Mouse (Mus musculus): Measurements from ENCODE around the gene Zfhx3. TPM values are rescaled to one million over a fixed set of nuclear protein-coding genes. Genes with fewer than 3 reads are reported as not detected.
A peak's percentile ranks its signal among the peaks of the same experiment; 100 is the strongest.

Zfhx3 gene
- total and polyA plus RNA-seq, 2 experiments from 2014 or later = 9.6 to 13.8 TPM

- Histone ChIP-seq H3K4me3 (ENCODE audit: low read depth, low read length) (no peak overlapping the region), H3K9me3 (ENCODE audit: low read length) (peaks cover 11% of the 10 kb centered on the region; the same call in 1 of the 2 replicates), H3K27me3 (ENCODE audit: insufficient read depth, low read length) (peaks cover 10% of the 10 kb centered on the region; the same call in 1 of the 2 replicates), H3K36me3 (ENCODE audit: insufficient read depth) (peaks cover 12% of the 10 kb centered on the region; the same call in 1 of the 2 replicates), H3K4me2 (ENCODE audit: low read depth) (peak overlapping the region; percentile 28), H3K9ac (no peak overlapping the region), H3K27ac (ENCODE audit: low read depth, low read length) (no peak overlapping the region), H3K4me1 (ENCODE audit: insufficient read depth) (peaks cover 23% of the 10 kb centered on the region; the same call in 1 of the 2 replicates)
- DNase-seq (peak; percentile 36), ATAC-seq (no peak)
- 11% methylated on average over 10 of the region's 10 CpGs for WGBS
- no peak for TF ChIP-seq CTCF (IDR thresholded peaks at IDR 0.05; ENCODE audit: low read depth)
Measured at GRCm38 (mm10) chr8:108788762-108789157, 846.3 kb downstream of the Zfhx3 start.

- Histone ChIP-seq H3K4me1 (ENCODE audit: insufficient read depth) (peaks cover 23% of the 10 kb centered on the region; the same call in 1 of the 2 replicates), H3K36me3 (ENCODE audit: insufficient read depth) (peaks cover 20% of the 10 kb centered on the region; the same call in 1 of the 2 replicates), H3K9me3 (ENCODE audit: low read length) (peaks cover 11% of the 10 kb centered on the region; the same call in 1 of the 2 replicates), H3K27ac (ENCODE audit: low read depth, low read length) (no peak overlapping the region), H3K9ac (no peak overlapping the region), H3K4me2 (ENCODE audit: low read depth) (no peak overlapping the region), H3K4me3 (ENCODE audit: low read depth, low read length) (no peak overlapping the region), H3K27me3 (ENCODE audit: insufficient read depth, low read length) (peaks cover 10% of the 10 kb centered on the region; the same call in 1 of the 2 replicates)
- DNase-seq (peak; percentile 95), ATAC-seq (peak; percentile 90)
- TF ChIP-seq CTCF (IDR thresholded peaks at IDR 0.05; ENCODE audit: low read depth) = peak; percentile 92
- WGBS = 55% methylated on average over 14 of the region's 14 CpGs
Measured at GRCm38 (mm10) chr8:108790559-108791293, 848.3 kb downstream of the Zfhx3 start.

- WGBS = 99% methylated on average over 3 of the region's 3 CpGs
- DNase-seq = no peak
- peaks cover 22% of the 10 kb centered on the region; the same call in 1 of the 2 replicates for H3K36me3 ChIP-seq (ENCODE audit: insufficient read depth)
- H3K9me3 ChIP-seq (ENCODE audit: low read length) = peaks cover 11% of the 10 kb centered on the region; the same call in 1 of the 2 replicates
- 0 out of 2 replicates have a peak, but pooled peaks cover 1% of the 10 kb centered on the region for H3K4me1 ChIP-seq (ENCODE audit: insufficient read depth)
- H3K27me3 ChIP-seq (ENCODE audit: insufficient read depth, low read length) = no peaks in the 10 kb centered on the region
- no peak for TF ChIP-seq CTCF (IDR thresholded peaks at IDR 0.05; ENCODE audit: low read depth)
- no peak for ATAC-seq
- no peak overlapping the region for H3K4me3 ChIP-seq (ENCODE audit: low read depth, low read length)
- no peak overlapping the region for H3K4me2 ChIP-seq (ENCODE audit: low read depth)
- H3K9ac ChIP-seq = no peak overlapping the region
- H3K27ac ChIP-seq (ENCODE audit: low read depth, low read length) = no peak overlapping the region
Measured at GRCm38 (mm10) chr8:108796076-108796475, 853.6 kb downstream of the Zfhx3 start.

GRCm38 (mm10) chr8:108796882-108797281 is 854.4 kb downstream of the Zfhx3 start:
- Histone ChIP-seq H3K4me1 (ENCODE audit: insufficient read depth) (no peaks in the 10 kb centered on the region), H3K4me3 (ENCODE audit: low read depth, low read length) (no peak overlapping the region), H3K27me3 (ENCODE audit: insufficient read depth, low read length) (no peaks in the 10 kb centered on the region), H3K36me3 (ENCODE audit: insufficient read depth) (peaks cover 22% of the 10 kb centered on the region; the same call in 1 of the 2 replicates), H3K4me2 (ENCODE audit: low read depth) (no peak overlapping the region), H3K9me3 (ENCODE audit: low read length) (peaks cover 11% of the 10 kb centered on the region; the same call in 1 of the 2 replicates), H3K9ac (no peak overlapping the region), H3K27ac (ENCODE audit: low read depth, low read length) (no peak overlapping the region)
- TF ChIP-seq CTCF (IDR thresholded peaks at IDR 0.05; ENCODE audit: low read depth) = no peak
- DNase-seq (no peak), ATAC-seq (no peak)
- 91% methylated on average over 3 of the region's 3 CpGs for WGBS

- Histone ChIP-seq H3K4me2 (ENCODE audit: low read depth) (no peak overlapping the region), H3K9me3 (ENCODE audit: low read length) (peaks cover 4% of the 10 kb centered on the region; the same call in 1 of the 2 replicates), H3K36me3 (ENCODE audit: insufficient read depth) (peaks cover 16% of the 10 kb centered on the region; the same call in 1 of the 2 replicates), H3K27ac (ENCODE audit: low read depth, low read length) (no peak overlapping the region), H3K4me1 (ENCODE audit: insufficient read depth) (no peaks in the 10 kb centered on the region), H3K9ac (no peak overlapping the region), H3K27me3 (ENCODE audit: insufficient read depth, low read length) (no peaks in the 10 kb centered on the region), H3K4me3 (ENCODE audit: low read depth, low read length) (no peak overlapping the region)
- DNase-seq = peak; percentile 55
- peak; percentile 25; the same call in 1 of the 2 replicates for ATAC-seq
- 36% methylated on average over 12 of the region's 12 CpGs for WGBS
- no peak for TF ChIP-seq CTCF (IDR thresholded peaks at IDR 0.05; ENCODE audit: low read depth)
Measured at GRCm38 (mm10) chr8:108798012-108798411, 855.6 kb downstream of the Zfhx3 start.

GRCm38 (mm10) chr8:108799250-108799649 is 856.8 kb downstream of the Zfhx3 start:
- WGBS = 94% methylated on average over 6 of the region's 6 CpGs
- H3K36me3 ChIP-seq (ENCODE audit: insufficient read depth) = peaks cover 7% of the 10 kb centered on the region; the same call in 1 of the 2 replicates
- DNase-seq = no peak
- no peak for TF ChIP-seq CTCF (IDR thresholded peaks at IDR 0.05; ENCODE audit: low read depth)
- ATAC-seq = no peak
- no peak overlapping the region for H3K4me3 ChIP-seq (ENCODE audit: low read depth, low read length)
- H3K27me3 ChIP-seq (ENCODE audit: insufficient read depth, low read length) = no peaks in the 10 kb centered on the region
- H3K4me1 ChIP-seq (ENCODE audit: insufficient read depth) = no peaks in the 10 kb centered on the region
- no peak overlapping the region for H3K27ac ChIP-seq (ENCODE audit: low read depth, low read length)
- no peak overlapping the region for H3K4me2 ChIP-seq (ENCODE audit: low read depth)
- no peaks in the 10 kb centered on the region for H3K9me3 ChIP-seq (ENCODE audit: low read length)
- H3K9ac ChIP-seq = no peak overlapping the region

GRCm38 (mm10) chr8:108800357-108800756 is 857.9 kb downstream of the Zfhx3 start:
- no peaks in the 10 kb centered on the region for H3K4me1 ChIP-seq (ENCODE audit: insufficient read depth)
- no peak overlapping the region for H3K27ac ChIP-seq (ENCODE audit: low read depth, low read length)
- H3K27me3 ChIP-seq (ENCODE audit: insufficient read depth, low read length) = no peaks in the 10 kb centered on the region
- ATAC-seq = no peak
- peaks cover 2% of the 10 kb centered on the region; the same call in 1 of the 2 replicates for H3K36me3 ChIP-seq (ENCODE audit: insufficient read depth)
- H3K4me3 ChIP-seq (ENCODE audit: low read depth, low read length) = no peak overlapping the region
- no peak overlapping the region for H3K9ac ChIP-seq
- H3K9me3 ChIP-seq (ENCODE audit: low read length) = no peaks in the 10 kb centered on the region
- no peak overlapping the region for H3K4me2 ChIP-seq (ENCODE audit: low read depth)
- no peak for DNase-seq
- TF ChIP-seq CTCF (IDR thresholded peaks at IDR 0.05; ENCODE audit: low read depth) = no peak
- WGBS = 95% methylated on average over 15 of the region's 15 CpGs
